Mouse (Mus musculus) cerebellum, adult 2 months (tissue): ENCODE measurements around the gene Olfr1340. TPM values are rescaled to one million over a fixed set of nuclear protein-coding genes. Genes with fewer than 3 reads are reported as not detected.

ENCODE experiments used
- DNase-seq, 2 experiments: peaks; one replicate each; pipeline ENCODE4 v3.0.0; 2021
- H3K27ac ChIP-seq: fragments of 200-500 bp; 2 replicates; pipeline ENCODE4 v1.5.1; 2012; ENCODE audit warnings: low read length, control low read depth, inconsistent platforms; ENCODE audit not compliant: insufficient read depth
- H3K27me3 ChIP-seq: fragments of 200-500 bp; 2 replicates; pipeline ENCODE4 v1.6.1; 2012; ENCODE audit warnings: inconsistent platforms, mild to moderate bottlenecking, low read length, moderate library complexity; ENCODE audit not compliant: control insufficient read depth, insufficient read depth
- H3K4me1 ChIP-seq: fragments of 200-500 bp; 2 replicates; pipeline ENCODE4 v1.6.1; 2011; ENCODE audit warnings: low read length; ENCODE audit not compliant: control insufficient read depth, insufficient read depth
- H3K4me3 ChIP-seq: fragments of 200-500 bp; replicated peaks from 2 replicates; pipeline ENCODE3; 2011; ENCODE audit warnings: mild to moderate bottlenecking, low read depth, low read length, control low read depth; ENCODE audit not compliant: insufficient read depth
- CTCF ChIP-seq: fragments of 200-500 bp; IDR thresholded peaks from 2 replicates; pipeline ENCODE4 v1.5.1; 2011; ENCODE audit warnings: low read depth, mild to moderate bottlenecking, control low read depth, low read length, moderate library complexity, borderline replicate concordance; ENCODE audit not compliant: insufficient read depth
- POLR2A ChIP-seq: fragments of 200-500 bp; IDR thresholded peaks from 2 replicates; pipeline ENCODE4 v1.6.1; 2011; ENCODE audit warnings: low read length, control low read depth, borderline replicate concordance; ENCODE audit not compliant: insufficient read depth
- WGBS: fragments of 180-500 bp; shearing (Covaris S2); methylation state at CpG from one replicate; pipeline ENCODE4 v1.1.7; 2018; 5-methylcytosine and 5-hydroxymethylcytosine counted together
- polyA plus RNA-seq: library from polyadenylated mRNA; depleted of rRNA; stranded (reverse); fragments of >200 nt; gene quantifications from 2 replicates; pipeline ENCODE4 v1.2.3, GENCODE M21; 2012; rRNA removed

Gene Olfr1340
- not detected in 2 replicates for polyA plus RNA-seq

- Histone ChIP-seq H3K4me3 (no peak within 1 kb of the TSS), H3K4me1 (no peaks in the 10 kb centered on the region), H3K27me3 (no peaks in the 10 kb centered on the region), H3K27ac (no peak within 1 kb of the TSS)
- no peak for DNase-seq
- no peak for TF ChIP-seq POLR2A
- TF ChIP-seq CTCF = no peak
These were observed at the start of gene Olfr1340 for GRCm38 (mm10) chr4:118719838-118720237. Gene Olfr1340, plus strand, starts transcription at chr4:118720138.

- no peaks in the 10 kb centered on the region for H3K27me3 ChIP-seq
- no peak overlapping the region for H3K27ac ChIP-seq
- 79% methylated on average over 2 of the region's 2 CpGs for WGBS
- no peak overlapping the region for H3K4me3 ChIP-seq
- TF ChIP-seq CTCF (no peak), POLR2A (no peak)
- no peaks in the 10 kb centered on the region for H3K4me1 ChIP-seq
- no peak for DNase-seq
These were observed 32.9 kb upstream of the Olfr1340 start for GRCm38 (mm10) chr4:118687086-118687485.

- 39% methylated on average over 12 of the region's 12 CpGs for WGBS
- Histone ChIP-seq H3K4me3 (no peak within 1 kb of the TSS), H3K27ac (no peak within 1 kb of the TSS), H3K27me3 (no peaks in the 10 kb centered on the region), H3K4me1 (no peaks in the 10 kb centered on the region)
- TF ChIP-seq POLR2A = no peak
- TF ChIP-seq CTCF = no peak
- no peak for DNase-seq
These were observed 27.4 kb upstream of the Olfr1340 start, which contains the start of gene Olfr1342 for GRCm38 (mm10) chr4:118692412-118692973. Gene Olfr1342, minus strand, starts transcription at chr4:118692756.

- Histone ChIP-seq H3K27ac (no peak overlapping the region), H3K4me3 (no peak overlapping the region), H3K4me1 (no peaks in the 10 kb centered on the region), H3K27me3 (no peaks in the 10 kb centered on the region)
- no peak for DNase-seq
- 53% methylated on average over 2 of the region's 2 CpGs for WGBS
- TF ChIP-seq POLR2A (no peak), CTCF (no peak)
These were observed 26.1 kb upstream of the Olfr1340 start for GRCm38 (mm10) chr4:118693812-118694211.

- WGBS = 57% methylated on average over 3 of the region's 3 CpGs
- no peak within 1 kb of the TSS for H3K27ac ChIP-seq
- no peak for DNase-seq
- H3K4me3 ChIP-seq = no peak within 1 kb of the TSS
- no peaks in the 10 kb centered on the region for H3K27me3 ChIP-seq
- TF ChIP-seq POLR2A = no peak
- TF ChIP-seq CTCF = no peak
- H3K4me1 ChIP-seq = no peaks in the 10 kb centered on the region
These were observed 16.7 kb upstream of the Olfr1340 start, which contains the start of gene Olfr1341 for GRCm38 (mm10) chr4:118703223-118703622. Gene Olfr1341, plus strand, starts transcription at chr4:118703523.

- Histone ChIP-seq H3K4me1 (no peaks in the 10 kb centered on the region), H3K27ac (no peak overlapping the region), H3K27me3 (no peaks in the 10 kb centered on the region), H3K4me3 (no peak overlapping the region)
- TF ChIP-seq CTCF = no peak
- no peak for TF ChIP-seq POLR2A
- 80% methylated on average over 5 of the region's 5 CpGs for WGBS
- no peak for DNase-seq
These were observed 11.9 kb upstream of the Olfr1340 start for GRCm38 (mm10) chr4:118708086-118708485.

- Histone ChIP-seq H3K4me1 (no peaks in the 10 kb centered on the region), H3K27me3 (no peaks in the 10 kb centered on the region), H3K4me3 (no peak overlapping the region), H3K27ac (no peak overlapping the region)
- WGBS = 21% methylated on average over 1 of the region's 1 CpGs
- DNase-seq = no peak
- TF ChIP-seq CTCF = no peak
- no peak for TF ChIP-seq POLR2A
These were observed 8.3 kb upstream of the Olfr1340 start for GRCm38 (mm10) chr4:118711656-118712055.

- no peak for TF ChIP-seq POLR2A
- no peak for TF ChIP-seq CTCF
- H3K4me3 ChIP-seq = no peak overlapping the region
- DNase-seq = no peak
- H3K27me3 ChIP-seq = no peaks in the 10 kb centered on the region
- no peaks in the 10 kb centered on the region for H3K4me1 ChIP-seq
- no peak overlapping the region for H3K27ac ChIP-seq
- 59% methylated on average over 10 of the region's 10 CpGs for WGBS
These were observed 2.0 kb downstream of the Olfr1340 start for GRCm38 (mm10) chr4:118721742-118722483.
